Mouse (Mus musculus) cerebellum, adult 2 months (tissue): ENCODE measurements around the gene Tfr2. TPM values are rescaled to one million over a fixed set of nuclear protein-coding genes. Genes with fewer than 3 reads are reported as not detected.

ENCODE experiments used
- DNase-seq, 2 experiments: peaks; one replicate each; pipeline ENCODE4 v3.0.0; 2021
- H3K27ac ChIP-seq: fragments of 200-500 bp; 2 replicates; pipeline ENCODE4 v1.5.1; 2012; ENCODE audit warnings: low read length, control low read depth, inconsistent platforms; ENCODE audit not compliant: insufficient read depth
- H3K27me3 ChIP-seq: fragments of 200-500 bp; 2 replicates; pipeline ENCODE4 v1.6.1; 2012; ENCODE audit warnings: inconsistent platforms, mild to moderate bottlenecking, low read length, moderate library complexity; ENCODE audit not compliant: control insufficient read depth, insufficient read depth
- H3K4me1 ChIP-seq: fragments of 200-500 bp; 2 replicates; pipeline ENCODE4 v1.6.1; 2011; ENCODE audit warnings: low read length; ENCODE audit not compliant: control insufficient read depth, insufficient read depth
- H3K4me3 ChIP-seq: fragments of 200-500 bp; replicated peaks from 2 replicates; pipeline ENCODE3; 2011; ENCODE audit warnings: mild to moderate bottlenecking, low read depth, low read length, control low read depth; ENCODE audit not compliant: insufficient read depth
- CTCF ChIP-seq: fragments of 200-500 bp; IDR thresholded peaks from 2 replicates; pipeline ENCODE4 v1.5.1; 2011; ENCODE audit warnings: low read depth, mild to moderate bottlenecking, control low read depth, low read length, moderate library complexity, borderline replicate concordance; ENCODE audit not compliant: insufficient read depth
- POLR2A ChIP-seq: fragments of 200-500 bp; IDR thresholded peaks from 2 replicates; pipeline ENCODE4 v1.6.1; 2011; ENCODE audit warnings: low read length, control low read depth, borderline replicate concordance; ENCODE audit not compliant: insufficient read depth
- WGBS: fragments of 180-500 bp; shearing (Covaris S2); methylation state at CpG from one replicate; pipeline ENCODE4 v1.1.7; 2018; 5-methylcytosine and 5-hydroxymethylcytosine counted together
- polyA plus RNA-seq: library from polyadenylated mRNA; depleted of rRNA; stranded (reverse); fragments of >200 nt; gene quantifications from 2 replicates; pipeline ENCODE4 v1.2.3, GENCODE M21; 2012; rRNA removed

Gene Tfr2
- polyA plus RNA-seq, 1 experiment: 6.8 TPM

- TF ChIP-seq CTCF (no peak), POLR2A (no peak)
- H3K27me3 ChIP-seq: no peaks in the 10 kb centered on the region
- H3K4me1 ChIP-seq: peaks cover 18% of the 10 kb centered on the region
- 39% methylated on average over 3 of the region's 3 CpGs for WGBS
- no peak overlapping the region for H3K27ac ChIP-seq
- H3K4me3 ChIP-seq: no peak overlapping the region
- DNase-seq: no peak
Observed at GRCm38 (mm10) chr5:137630602-137631001, 61.0 kb downstream of the Tfr2 start.

GRCm38 (mm10) chr5:137631171-137631570, 61.5 kb downstream of the Tfr2 start:
- no peak overlapping the region for H3K4me3 ChIP-seq
- 46% methylated on average over 9 of the region's 9 CpGs for WGBS
- TF ChIP-seq CTCF (no peak), POLR2A (no peak)
- DNase-seq: no peak
- no peak overlapping the region for H3K27ac ChIP-seq
- no peaks in the 10 kb centered on the region for H3K27me3 ChIP-seq
- H3K4me1 ChIP-seq: peaks cover 18% of the 10 kb centered on the region

GRCm38 (mm10) chr5:137631591-137631990, 62.0 kb downstream of the Tfr2 start:
- H3K4me3 ChIP-seq: no peak overlapping the region
- DNase-seq: no peak
- WGBS: 58% methylated on average over 4 of the region's 4 CpGs
- H3K27me3 ChIP-seq: no peaks in the 10 kb centered on the region
- peaks cover 18% of the 10 kb centered on the region for H3K4me1 ChIP-seq
- H3K27ac ChIP-seq: no peak overlapping the region
- no peak for TF ChIP-seq CTCF
- no peak for TF ChIP-seq POLR2A

- no peaks in the 10 kb centered on the region for H3K27me3 ChIP-seq
- peaks cover 18% of the 10 kb centered on the region for H3K4me1 ChIP-seq
- TF ChIP-seq POLR2A: no peak
- no peak for TF ChIP-seq CTCF
- 43% methylated on average over 12 of the region's 12 CpGs for WGBS
- no peak for DNase-seq
- H3K27ac ChIP-seq: no peak overlapping the region
- no peak overlapping the region for H3K4me3 ChIP-seq
Observed at GRCm38 (mm10) chr5:137633397-137634084, 63.9 kb downstream of the Tfr2 start.

Other genes with a start within 250 kb of the Tfr2 start
- gene Slc12a9, start 236.2 kb upstream of the Tfr2 start, polyA plus RNA-seq: 31.0 and 31.6 TPM in 2 replicates
- gene Ephb4, start 219.7 kb upstream of the Tfr2 start, polyA plus RNA-seq: 4.9 and 5.0 TPM in 2 replicates
- gene Zan, start 92.8 kb upstream of the Tfr2 start, polyA plus RNA-seq: 0.21 and 0.31 TPM in 2 replicates
- 54.8 and 55.3 TPM in 2 replicates for gene Pop7, start 67.3 kb upstream of the Tfr2 start, polyA plus RNA-seq
- 59.8 and 61.2 TPM in 2 replicates for gene Gigyf1, start 51.3 kb upstream of the Tfr2 start, polyA plus RNA-seq
- gene Epo, start 36.6 kb upstream of the Tfr2 start, polyA plus RNA-seq: not detected in 2 replicates
- gene Gnb2, start 36.3 kb upstream of the Tfr2 start, polyA plus RNA-seq: 410 and 442 TPM in 2 replicates
- 125 and 135 TPM in 2 replicates for gene Actl6b, start 16.3 kb upstream of the Tfr2 start, polyA plus RNA-seq
- gene Mospd3, start 31.2 kb downstream of the Tfr2 start, polyA plus RNA-seq: 56.0 and 61.7 TPM in 2 replicates
- 11.3 and 15.1 TPM in 2 replicates for gene Pcolce, start 43.9 kb downstream of the Tfr2 start, polyA plus RNA-seq
- 0.25 and 0.31 TPM in 2 replicates for gene Fbxo24, start 59.2 kb downstream of the Tfr2 start, polyA plus RNA-seq
- gene Lrch4, start 59.3 kb downstream of the Tfr2 start, polyA plus RNA-seq: 14.4 and 14.8 TPM in 2 replicates
- gene Gm20605, start 59.3 kb downstream of the Tfr2 start, polyA plus RNA-seq: 8.1 and 9.9 TPM in 2 replicates
- 17.1 and 19.7 TPM in 2 replicates for gene Sap25, start 71.5 kb downstream of the Tfr2 start, polyA plus RNA-seq
- 0.17 and 0.18 TPM in 2 replicates for gene Irs3, start 75.9 kb downstream of the Tfr2 start, polyA plus RNA-seq
- gene Agfg2, start 114.9 kb downstream of the Tfr2 start, polyA plus RNA-seq: 39.8 and 41.3 TPM in 2 replicates
- 59.1 and 60.7 TPM in 2 replicates for gene Nyap1, start 171.8 kb downstream of the Tfr2 start, polyA plus RNA-seq
- 465 and 497 TPM in 2 replicates for gene Tsc22d4, start 175.9 kb downstream of the Tfr2 start, polyA plus RNA-seq
- 47.0 and 48.2 TPM in 2 replicates for gene Ppp1r35, start 209.0 kb downstream of the Tfr2 start, polyA plus RNA-seq
- 38.9 and 41.9 TPM in 2 replicates for gene Mepce, start 217.8 kb downstream of the Tfr2 start, polyA plus RNA-seq
- gene Zcwpw1, start 218.0 kb downstream of the Tfr2 start, polyA plus RNA-seq: 11.2 and 12.4 TPM in 2 replicates